Mouse (Mus musculus) hindbrain, embryonic 10.5 days (tissue): Measurements from ENCODE around the gene Uhrf1. TPM values are rescaled to one million over a fixed set of nuclear protein-coding genes. Genes with fewer than 3 reads are reported as not detected.
A peak's percentile ranks its signal among the peaks of the same experiment; 100 is the strongest.
"Not testable (repeated sequence)": the region's sequence is repeated elsewhere in the genome, so short reads cannot be mapped to it uniquely, and the experiment has no call there.

Experiments
- DNase-seq: peaks from one replicate; pipeline ENCODE4 v3.0.0-alpha.2; 2017; ENCODE audit warnings: low spot score
- H3K27ac ChIP-seq: fragments of 300-500 bp; sonication (generic); 2 replicates; pipeline ENCODE4 v1.5.1; 2016; ENCODE audit warnings: mild to moderate bottlenecking, moderate library complexity
- H3K27me3 ChIP-seq: fragments of 300-500 bp; sonication (generic); 2 replicates; pipeline ENCODE4 v1.6.1; 2016; ENCODE audit warnings: mild to moderate bottlenecking; ENCODE audit not compliant: poor library complexity, insufficient read depth, severe bottlenecking
- H3K36me3 ChIP-seq: fragments of 300-500 bp; sonication (generic); 2 replicates; pipeline ENCODE4 v1.6.1; 2016; ENCODE audit warnings: mild to moderate bottlenecking, moderate library complexity
- H3K4me1 ChIP-seq: fragments of 300-500 bp; sonication (generic); replicated peaks from 2 replicates; pipeline ENCODE4 v1.6.1; 2016; ENCODE audit warnings: mild to moderate bottlenecking
- H3K4me3 ChIP-seq: fragments of 300-500 bp; sonication (generic); 2 replicates; pipeline ENCODE4 v1.5.1; 2016; ENCODE audit warnings: mild to moderate bottlenecking, moderate library complexity
- H3K9me3 ChIP-seq: fragments of 300-500 bp; sonication (generic); 2 replicates; pipeline ENCODE4 v1.6.1; 2016; ENCODE audit warnings: mild to moderate bottlenecking, moderate library complexity
- WGBS: fragments of 180-500 bp; shearing (Covaris S2); methylation state at CpG from one replicate; pipeline ENCODE4 v1.1.7; 2016; 5-methylcytosine and 5-hydroxymethylcytosine counted together
- polyA plus RNA-seq: library from polyadenylated mRNA; unstranded; fragments of >200 nt; fragmentation: Nextera tagmentation; extraction: Ambion mirVana; gene quantifications from 2 replicates; pipeline ENCODE4 v1.2.1, GENCODE M21; 2016

The Uhrf1 gene
- polyA plus RNA-seq: 196 and 300 TPM in 2 replicates

- Histone ChIP-seq H3K27ac (peak within 1 kb of the TSS; percentile 97), H3K9me3 (no peaks in the 10 kb centered on the region), H3K4me1 (peaks cover 60% of the 10 kb centered on the region), H3K27me3 (no peaks in the 10 kb centered on the region), H3K36me3 (peaks cover 36% of the 10 kb centered on the region), H3K4me3 (peak within 1 kb of the TSS; percentile 96)
- DNase-seq: peak; percentile 92
- WGBS: under 1% methylated on average over 43 of the region's 43 CpGs
These were observed at the start of gene Uhrf1 for GRCm38 (mm10) chr17:56303160-56303846. Gene Uhrf1 (plus strand): TSS chr17:56303321.

- no peaks in the 10 kb centered on the region for H3K9me3 ChIP-seq
These were observed 48.4 kb upstream of the Uhrf1 start for GRCm38 (mm10) chr17:56254695-56255094.

GRCm38 (mm10) chr17:56255429-56255828, 47.7 kb upstream of the Uhrf1 start:
- peak overlapping the region; percentile 86; the same call in 1 of the 2 replicates for H3K27ac ChIP-seq
- H3K36me3 ChIP-seq: peaks cover 28% of the 10 kb centered on the region
- peaks cover 48% of the 10 kb centered on the region for H3K4me1 ChIP-seq
- H3K9me3 ChIP-seq: no peaks in the 10 kb centered on the region
- DNase-seq: no peak
- 19% methylated on average over 9 of the region's 9 CpGs for WGBS
- H3K27me3 ChIP-seq: no peaks in the 10 kb centered on the region
- H3K4me3 ChIP-seq: peak overlapping the region; percentile 74

More at GRCm38 (mm10) chr17:56254695-56255094, 48.4 kb upstream of the Uhrf1 start:
- Histone ChIP-seq H3K4me1 (peaks cover 43% of the 10 kb centered on the region), H3K27ac (no peak overlapping the region), H3K4me3 (no peak overlapping the region), H3K36me3 (peaks cover 20% of the 10 kb centered on the region), H3K27me3 (no peaks in the 10 kb centered on the region)
- no peak for DNase-seq
- WGBS: 84% methylated on average over 4 of the region's 4 CpGs

- DNase-seq: peak; percentile 98
- no peaks in the 10 kb centered on the region for H3K27me3 ChIP-seq
- H3K4me3 ChIP-seq: peak overlapping the region; percentile 74
- peaks cover 44% of the 10 kb centered on the region for H3K4me1 ChIP-seq
- peaks cover 32% of the 10 kb centered on the region for H3K36me3 ChIP-seq
- under 1% methylated on average over 32 of the region's 32 CpGs for WGBS
- peak overlapping the region; percentile 86 for H3K27ac ChIP-seq
- H3K9me3 ChIP-seq: no peaks in the 10 kb centered on the region
These were observed 47.3 kb upstream of the Uhrf1 start for GRCm38 (mm10) chr17:56255863-56256238.

GRCm38 (mm10) chr17:56256239-56256881, 46.8 kb upstream of the Uhrf1 start, which contains the start of gene Fem1a:
Gene Fem1a (plus strand): TSS chr17:56256810.
- H3K27me3 ChIP-seq: no peaks in the 10 kb centered on the region
- peak within 1 kb of the TSS; percentile 74 for H3K4me3 ChIP-seq
- H3K9me3 ChIP-seq: no peaks in the 10 kb centered on the region
- peaks cover 39% of the 10 kb centered on the region for H3K4me1 ChIP-seq
- WGBS: under 1% methylated on average over 28 of the region's 28 CpGs
- peaks cover 37% of the 10 kb centered on the region for H3K36me3 ChIP-seq
- DNase-seq: peak; percentile 94
- peak within 1 kb of the TSS; percentile 86 for H3K27ac ChIP-seq

GRCm38 (mm10) chr17:56257181-56257894, 45.8 kb upstream of the Uhrf1 start:
- Histone ChIP-seq H3K4me3 (peak overlapping the region; percentile 74), H3K36me3 (peaks cover 45% of the 10 kb centered on the region), H3K27ac (peak overlapping the region; percentile 86), H3K9me3 (no peaks in the 10 kb centered on the region), H3K4me1 (peaks cover 40% of the 10 kb centered on the region), H3K27me3 (no peaks in the 10 kb centered on the region)
- WGBS: 11% methylated on average over 58 of the region's 58 CpGs
- no peak for DNase-seq

- 96% methylated on average over 19 of the region's 19 CpGs for WGBS
- H3K9me3 ChIP-seq, DNase-seq, H3K27ac ChIP-seq, H3K27me3 ChIP-seq: not testable (repeated sequence)
- Histone ChIP-seq H3K4me3 (peak overlapping the region; percentile 74; the same call in 1 of the 2 replicates), H3K36me3 (peaks cover 55% of the 10 kb centered on the region), H3K4me1 (peaks cover 40% of the 10 kb centered on the region)
These were observed 44.9 kb upstream of the Uhrf1 start for GRCm38 (mm10) chr17:56258269-56258668.

GRCm38 (mm10) chr17:56258812-56259211, 44.3 kb upstream of the Uhrf1 start:
- not testable (repeated sequence) for H3K27me3 ChIP-seq, DNase-seq, H3K9me3 ChIP-seq, H3K4me3 ChIP-seq, H3K27ac ChIP-seq
- WGBS: 81% methylated on average over 2 of the region's 2 CpGs
- Histone ChIP-seq H3K36me3 (peaks cover 55% of the 10 kb centered on the region), H3K4me1 (peaks cover 40% of the 10 kb centered on the region)

- Histone ChIP-seq H3K9me3 (no peaks in the 10 kb centered on the region), H3K4me3 (peak overlapping the region; percentile 9; the same call in 1 of the 2 replicates), H3K27me3 (no peaks in the 10 kb centered on the region), H3K36me3 (peaks cover 55% of the 10 kb centered on the region), H3K4me1 (peaks cover 40% of the 10 kb centered on the region), H3K27ac (no peak overlapping the region)
- WGBS: 92% methylated on average over 10 of the region's 10 CpGs
- no peak for DNase-seq
These were observed 43.7 kb upstream of the Uhrf1 start for GRCm38 (mm10) chr17:56259301-56260037.

GRCm38 (mm10) chr17:56261166-56261565, 42.0 kb upstream of the Uhrf1 start:
- Histone ChIP-seq H3K9me3 (no peaks in the 10 kb centered on the region), H3K4me3 (no peak overlapping the region), H3K27ac (no peak overlapping the region), H3K36me3 (peaks cover 65% of the 10 kb centered on the region), H3K4me1 (peaks cover 36% of the 10 kb centered on the region), H3K27me3 (no peaks in the 10 kb centered on the region)
- DNase-seq: no peak
- 79% methylated on average over 3 of the region's 3 CpGs for WGBS

- no peaks in the 10 kb centered on the region for H3K27me3 ChIP-seq
- WGBS: 88% methylated on average over 3 of the region's 3 CpGs
- H3K27ac ChIP-seq: no peak overlapping the region
- no peaks in the 10 kb centered on the region for H3K9me3 ChIP-seq
- H3K36me3 ChIP-seq: peaks cover 63% of the 10 kb centered on the region
- no peak for DNase-seq
- no peak overlapping the region for H3K4me3 ChIP-seq
- peaks cover 29% of the 10 kb centered on the region for H3K4me1 ChIP-seq
These were observed 40.5 kb upstream of the Uhrf1 start for GRCm38 (mm10) chr17:56262645-56263094.

GRCm38 (mm10) chr17:56264020-56264419, 39.1 kb upstream of the Uhrf1 start:
- 22% methylated on average over 8 of the region's 8 CpGs for WGBS

More at GRCm38 (mm10) chr17:56264020-56264419, 39.1 kb upstream of the Uhrf1 start:
- Histone ChIP-seq H3K36me3 (peaks cover 51% of the 10 kb centered on the region), H3K27ac (no peak overlapping the region), H3K27me3 (no peaks in the 10 kb centered on the region), H3K4me1 (peaks cover 15% of the 10 kb centered on the region), H3K9me3 (no peaks in the 10 kb centered on the region), H3K4me3 (no peak overlapping the region)
- DNase-seq: peak; percentile 79
